Mouse (Mus musculus): Measurements from ENCODE around the gene Ttc21a.

GRCm38 (mm10) chr9:119982956-119983551 is 45.6 kb downstream of the Ttc21a start:
- no peak for TF ChIP-seq CTCF (IDR thresholded peaks at IDR 0.05; ENCODE audit: extremely low read depth, insufficient read depth, insufficient read length, insufficient replicate concordance)
- no peak for TF ChIP-seq POLR2A (IDR thresholded peaks at IDR 0.05; ENCODE audit: low read depth, low read length)

Data from spleen, adult 2 months (tissue).